ENCODE assay signal across 9 mouse cellular contexts in genomic region chr19:50676578-50677524, GRCm38 (mm10). TPM values are rescaled to one million over a fixed set of nuclear protein-coding genes. Genes with fewer than 3 reads are reported as not detected.
DNase-seq lines count a peak whose midpoint lies in the region; ATAC-seq and TF ChIP-seq lines count a peak whose summit lies in the region.
"Had no signal": no experiment of that assay in that cellular context is flagged by ENCODE, and none has a peak within 500 bp of the region (broad histone marks: within the 10 kb centered on the region; RNA-seq: fewer than 3 reads in every experiment).

No protein-coding gene starts in this region.

- H3K36me3 ChIP-seq in forebrain, embryonic 13.5 days (ENCODE audit: poor library complexity, severe bottlenecking), result no peaks in the 10 kb centered on the region

- H3K4me2 ChIP-seq in forebrain, embryonic 13.5 days, result peak overlapping the region; percentile 99

- peak overlapping the region; percentile 86 for H3K27ac ChIP-seq in left cerebral cortex, adult 2 months
- no peak overlapping the region for H3K27ac ChIP-seq in forebrain, embryonic 13.5 days

- no peak for ATAC-seq in forebrain, embryonic 13.5 days

- intact Hi-C loops in left cerebral cortex, adult 2 months (cut with DNase I), result loop anchor here (5.0 kb wide), 9 partner anchors 120 to 805 kb away; no protein-coding TSS in a partner anchor
- intact Hi-C loops in gastrocnemius, postnatal 14 days (cut with DNase I; ENCODE audit: low total_unique reads), result no loop called here

- peak; percentile 11 to 24 for DNase-seq in left cerebral cortex, adult 2 months (ENCODE audit: extremely low spot score in 1 of 2, low spot score in 2 of 2)
- no peak for DNase-seq in left cerebral cortex, adult 11 months (ENCODE audit: low spot score)
- peak; percentile 11 to 12 for DNase-seq in layer of hippocampus, postnatal 25 days (ENCODE audit: extremely low spot score in 1 of 2, low spot score in 1 of 2)
- DNase-seq in right cerebral cortex, postnatal 10 days (ENCODE audit: low spot score in 2 of 2), result peak; percentile 26 to 36
- DNase-seq in spleen, postnatal 36 days (ENCODE audit: low spot score in 2 of 2), result no peak
- no peak for DNase-seq in adipocyte (ENCODE audit: low spot score)
- DNase-seq in gastrocnemius, postnatal 14 days, result no peak

- 17% methylated on average over 19 of the region's 19 CpGs for WGBS in forebrain, embryonic 13.5 days

- no peaks in the 10 kb centered on the region for H3K9me3 ChIP-seq in forebrain, embryonic 13.5 days (replicated peaks)

- TF ChIP-seq CTCF in left cerebral cortex, adult 2 months (IDR thresholded peaks at IDR 0.05), result no peak

- H3K9ac ChIP-seq in forebrain, embryonic 13.5 days, result peak overlapping the region; percentile 75

- H3K27me3 ChIP-seq in forebrain, embryonic 13.5 days, result no peaks in the 10 kb centered on the region

- peak overlapping the region; percentile 83 for H3K4me3 ChIP-seq in left cerebral cortex, adult 2 months
- H3K4me3 ChIP-seq in forebrain, embryonic 13.5 days, result peak overlapping the region; percentile 72
- H3K4me3 ChIP-seq: erythroblast, embryonic 14.5 days had no signal

- H3K4me1 ChIP-seq in forebrain, embryonic 13.5 days, result peaks cover 8% of the 10 kb centered on the region; the same call in 1 of the 2 replicates

RNA-seq across cellular contexts. Expression of gene Sorcs1, which starts 1.6 kb away (rescaled TPM):
- total RNA-seq in left cerebral cortex, adult 2 months (2021), result 10 to 100 TPM; 37.8 to 41.2 TPM
- 5.9 and 8.1 TPM in 2 replicates for polyA plus RNA-seq in forebrain, embryonic 13.5 days (2015; fragmentation: Nextera tagmentation; extraction: Ambion mirVana)
- total RNA-seq in layer of hippocampus, postnatal 25 days (2021), result 1 to 10 TPM; 9.1 to 9.9 TPM
- total RNA-seq in gastrocnemius, postnatal 14 days (2021), result 1 to 10 TPM in 1 of 2 experiments, under 1 TPM in 1; 0.84 to 2.0 TPM
- polyA plus RNA-seq: erythroblast, embryonic 14.5 days had no signal

Comparison
In these comparisons a context has a peak if more than half of its experiments do, and no peak if none do; other contexts are left out.
1. DNase-seq: peak in left cerebral cortex, adult 2 months (2 of 2), layer of hippocampus, postnatal 25 days (2 of 2) and right cerebral cortex, postnatal 10 days (2 of 2); none in left cerebral cortex, adult 11 months (single experiment), spleen, postnatal 36 days (0 of 2), adipocyte (single experiment) and gastrocnemius, postnatal 14 days (single experiment).